Mouse (Mus musculus): ENCODE results near the gene Sec24c. TPM values are rescaled to one million over a fixed set of nuclear protein-coding genes. Genes with fewer than 3 reads are reported as not detected.

The Sec24c gene
- total RNA-seq, 2 experiments from 2014 or later, result 65.0 to 68.8 TPM

- no peak for DNase-seq
Measured at GRCm38 (mm10) chr14:20659687-20660086, 14.4 kb upstream of the Sec24c start.

DNA sequence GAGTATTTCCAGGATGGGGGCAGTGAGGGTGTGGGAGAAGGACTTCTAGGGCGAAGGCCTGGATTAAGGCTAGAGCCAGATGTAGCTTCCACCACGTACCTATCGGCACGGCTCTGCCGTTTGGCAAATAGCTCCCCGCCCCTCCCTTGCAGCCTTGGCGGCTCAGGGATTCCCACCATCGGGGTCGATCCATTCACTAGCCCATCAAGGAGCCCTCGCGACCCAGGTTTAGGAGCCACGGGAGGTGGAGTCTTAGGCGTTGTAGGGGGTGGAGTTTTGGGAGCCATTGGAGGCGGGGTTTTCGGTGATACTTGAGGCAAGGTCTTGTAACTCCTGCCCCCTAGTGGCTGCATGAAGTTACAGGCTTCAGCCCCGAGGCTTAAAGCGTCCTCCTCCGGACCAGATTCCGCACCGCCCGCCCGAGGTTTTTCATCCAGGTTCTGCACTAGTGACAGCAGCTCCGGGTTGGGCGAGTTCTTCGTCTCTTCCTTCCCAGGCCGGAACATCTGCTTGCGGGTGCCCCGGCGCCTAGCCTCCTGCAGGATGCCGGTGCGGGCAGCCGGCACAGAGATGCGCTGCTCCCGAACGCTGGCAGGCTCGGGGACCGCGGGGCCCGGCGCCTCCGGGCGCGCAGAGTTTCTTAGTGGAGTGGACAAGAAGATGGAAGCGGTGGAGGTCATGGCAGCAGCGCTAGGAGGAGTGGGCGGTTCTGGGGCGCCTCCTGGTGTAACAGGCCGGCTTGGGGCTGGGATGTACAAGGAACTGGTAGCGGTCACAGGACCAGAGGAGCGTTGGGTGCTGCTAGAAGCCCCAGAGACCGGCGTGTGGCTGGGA, 13.1 kb upstream of the Sec24c start:
- peak; percentile 90 for DNase-seq

- no peak for DNase-seq
Measured at GRCm38 (mm10) chr14:20661661-20662331, 12.3 kb upstream of the Sec24c start.

GRCm38 (mm10) chr14:20662740-20663139, 11.4 kb upstream of the Sec24c start:
- no peak for DNase-seq

DNA sequence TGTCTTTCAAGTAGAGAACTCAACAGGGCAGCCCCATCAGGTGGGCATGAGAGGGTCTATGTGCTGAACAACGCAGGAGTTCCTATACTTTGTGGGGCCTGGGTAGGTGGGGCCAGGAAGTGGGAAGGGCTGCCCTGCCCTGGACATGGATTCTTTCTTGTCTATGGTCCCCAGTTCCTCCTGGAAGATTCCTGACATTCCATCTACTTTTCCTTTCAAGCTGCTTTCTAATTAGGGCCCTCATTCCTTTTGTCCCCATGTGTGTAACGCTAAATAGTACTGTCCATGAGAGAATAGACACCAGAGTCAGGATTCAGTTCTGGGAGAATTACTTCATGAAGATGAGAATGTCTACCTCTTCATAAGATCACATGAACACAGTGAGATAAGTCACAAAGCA, 10.5 kb upstream of the Sec24c start:
- DNase-seq, result no peak

- DNase-seq, result peak; percentile 73
Measured at GRCm38 (mm10) chr14:20664436-20664835, 9.7 kb upstream of the Sec24c start.

DNA sequence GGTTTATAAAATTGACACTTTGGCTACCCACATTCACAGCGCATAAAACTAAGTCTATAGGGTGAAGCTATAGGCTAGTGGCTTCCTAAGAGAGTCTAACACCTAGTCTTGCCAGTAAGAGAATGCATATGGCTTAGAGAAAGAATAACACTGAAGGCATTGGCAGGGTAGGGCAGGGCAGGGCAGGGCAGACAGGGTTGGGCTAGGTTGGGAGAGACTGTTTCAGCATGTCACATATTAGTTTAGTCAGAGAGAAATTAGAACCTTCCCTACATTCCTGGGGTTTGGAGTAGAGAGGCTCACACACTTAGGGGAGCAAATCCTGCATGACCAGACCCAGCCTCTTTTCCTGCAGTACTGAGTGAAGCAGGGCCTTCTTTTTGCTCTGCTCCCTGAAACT, 6.6 kb upstream of the Sec24c start:
- DNase-seq, result no peak

DNA sequence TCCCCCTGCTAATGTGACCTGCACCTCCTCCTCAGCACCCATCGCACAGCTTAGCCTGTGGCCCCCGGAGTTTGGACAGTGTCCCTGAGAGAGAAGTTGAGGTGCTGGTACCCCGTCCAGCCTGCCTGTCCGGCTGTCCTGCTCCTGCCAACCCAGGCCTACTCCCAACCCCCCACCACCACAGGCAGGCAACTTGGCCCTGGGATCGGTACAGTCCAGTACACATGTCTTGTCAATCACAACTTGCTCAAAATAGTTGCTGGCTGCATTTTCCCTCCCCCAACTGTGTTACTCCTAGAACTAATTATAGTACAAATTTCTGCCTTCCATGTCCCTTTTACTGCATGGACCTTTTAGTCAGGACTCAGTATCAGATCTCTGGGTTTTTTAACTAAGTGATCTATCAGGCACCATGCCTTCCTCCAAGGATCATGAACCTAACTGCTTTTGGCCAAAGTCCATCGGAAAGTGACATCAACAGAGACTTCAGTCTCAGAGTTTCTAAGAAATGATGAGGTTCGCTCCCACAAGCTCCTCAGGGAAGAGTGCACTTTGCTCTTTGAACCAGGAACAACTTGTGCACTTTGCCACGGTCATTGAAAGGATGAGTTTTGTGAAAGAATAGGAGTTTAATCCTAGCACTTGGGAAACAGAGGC, 5.8 kb upstream of the Sec24c start, which contains the start of gene Synpo2l:
Gene Synpo2l, minus strand, starts transcription at position 201 of the 657 bp plus-strand sequence.
- peak; percentile 87 for DNase-seq

GRCm38 (mm10) chr14:20672990-20673389, 1.1 kb upstream of the Sec24c start:
- no peak for DNase-seq

GRCm38 (mm10) chr14:20673735-20674063, 409 bp upstream of the Sec24c start:
- DNase-seq, result no peak

DNA sequence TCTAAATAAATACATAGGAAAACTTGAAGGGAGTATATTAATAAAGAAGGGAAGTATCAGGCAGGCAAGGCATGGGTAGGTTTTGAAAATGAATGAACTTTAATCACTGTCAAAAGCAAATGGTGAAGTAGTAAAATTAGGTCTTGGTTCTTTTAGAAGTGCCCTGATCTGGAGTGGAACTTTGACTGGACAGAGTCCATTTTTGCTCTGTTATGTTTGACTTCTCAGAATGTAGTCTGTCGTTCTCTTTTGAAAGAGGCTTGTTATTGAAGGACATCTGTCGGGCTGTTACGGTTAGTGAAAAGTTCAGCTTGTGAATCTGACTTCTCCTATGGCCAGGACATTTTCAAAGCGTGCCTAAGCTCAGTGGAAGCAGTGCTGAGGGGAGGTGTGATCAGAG, 3.8 kb downstream of the Sec24c start:
- DNase-seq, result no peak

DNA sequence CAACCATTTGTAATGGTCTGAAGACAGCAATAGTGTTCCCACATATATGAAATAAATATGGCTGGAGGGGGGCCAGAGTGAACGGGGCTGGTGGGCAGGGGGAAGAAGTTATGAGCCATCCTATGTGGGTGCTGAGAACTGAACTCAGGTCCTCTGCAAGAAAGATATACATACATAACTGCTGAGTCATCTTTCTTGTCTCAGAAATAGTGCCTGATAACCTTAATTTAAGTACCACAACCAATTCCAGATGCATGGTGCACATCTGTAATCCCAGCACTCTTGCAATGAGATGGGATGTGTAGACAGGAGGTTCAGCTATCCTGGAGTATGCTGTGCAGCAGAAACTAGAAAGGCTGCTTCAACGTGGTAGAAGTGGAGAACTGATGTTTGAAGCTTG, 7.6 kb downstream of the Sec24c start:
- DNase-seq, result no peak

DNA sequence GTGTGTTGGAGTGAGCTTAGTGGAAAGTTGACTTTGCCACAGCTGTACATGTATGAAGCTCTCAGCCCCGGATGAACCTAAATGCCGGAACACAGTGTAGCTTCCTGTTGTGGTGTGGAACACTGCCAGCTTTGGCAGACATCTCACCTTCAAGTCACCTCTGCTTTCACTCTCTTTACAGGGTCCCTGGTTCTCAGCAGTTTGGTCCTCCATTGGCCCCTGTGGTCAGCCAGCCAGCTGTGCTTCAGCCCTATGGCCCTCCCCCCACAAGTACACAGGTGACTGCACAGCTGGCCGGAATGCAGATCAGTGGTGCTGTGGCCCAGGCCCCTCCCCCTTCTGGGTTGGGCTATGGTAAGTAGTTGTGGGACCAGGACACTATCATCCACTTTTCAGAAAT, 8.4 kb downstream of the Sec24c start:
- no peak for DNase-seq

GRCm38 (mm10) chr14:20686576-20686975, 12.5 kb downstream of the Sec24c start:
- DNase-seq, result no peak

- no peak for DNase-seq
Measured at GRCm38 (mm10) chr14:20689009-20689408, 14.9 kb downstream of the Sec24c start.

- no peak for DNase-seq
Measured at GRCm38 (mm10) chr14:20691772-20692171, 17.7 kb downstream of the Sec24c start.

DNA sequence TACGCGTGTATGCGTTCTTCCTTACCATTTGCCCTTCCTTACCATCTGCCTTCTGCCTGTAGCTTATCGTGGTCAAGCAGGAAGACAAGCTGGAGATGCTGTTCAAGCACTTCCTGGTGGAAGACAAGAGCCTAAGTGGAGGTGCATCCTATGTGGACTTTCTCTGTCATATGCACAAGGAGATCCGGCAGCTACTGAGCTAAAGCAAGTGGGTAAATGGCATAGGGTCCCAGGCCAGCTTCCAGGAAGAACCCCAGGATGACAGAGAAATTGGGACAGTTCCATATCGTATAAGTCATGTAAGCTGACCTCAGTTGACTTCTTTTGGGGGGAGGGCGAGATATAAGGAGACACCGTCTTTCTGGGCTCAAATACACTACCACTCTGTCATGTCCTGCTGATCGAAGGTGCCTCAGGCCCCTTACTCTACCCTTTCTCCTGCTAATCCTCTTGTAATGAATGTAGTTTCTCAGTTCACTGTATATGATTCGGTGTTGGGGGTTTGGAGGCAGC, 19.5 kb downstream of the Sec24c start:
- DNase-seq, result no peak

DNA sequence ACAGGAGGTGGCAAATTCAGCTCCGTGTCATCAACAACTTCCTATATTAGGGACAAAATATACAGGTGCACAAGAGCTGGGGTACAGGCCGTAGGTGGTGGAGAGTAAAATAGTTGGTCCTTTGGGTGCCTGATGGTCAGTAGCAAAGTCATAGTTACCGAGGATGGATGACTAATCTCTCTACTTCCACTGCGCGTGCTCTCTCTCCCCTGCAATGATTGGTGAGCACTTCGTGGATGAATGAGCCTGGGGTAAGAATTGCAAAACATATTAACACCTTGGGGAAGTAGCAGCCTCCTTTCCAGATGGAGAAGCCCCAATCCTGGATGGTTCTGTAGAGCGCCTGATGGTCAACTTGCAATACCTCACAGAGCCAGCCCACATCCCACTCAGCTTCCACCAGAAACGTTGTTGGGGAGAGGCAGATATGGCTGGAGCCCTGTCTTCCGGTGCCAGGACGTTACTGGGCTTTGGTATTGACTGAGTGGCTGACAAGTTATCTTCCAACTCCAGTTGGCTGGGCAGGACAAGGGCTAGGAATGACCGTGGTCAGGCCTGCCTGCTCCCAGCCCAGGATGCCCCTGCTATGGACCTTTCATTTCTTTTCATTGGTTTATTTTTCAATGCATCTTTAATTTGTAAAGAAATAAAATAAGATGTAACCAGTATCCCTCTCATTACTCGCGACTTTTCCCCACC, 20.2 kb downstream of the Sec24c start:
- no peak for DNase-seq

GRCm38 (mm10) chr14:20694884-20695760, 21.0 kb downstream of the Sec24c start, which contains the start of gene Fut11:
TSS of gene Fut11 (plus strand) at chr14:20694968.
- DNase-seq, result peak; percentile 85

DNA sequence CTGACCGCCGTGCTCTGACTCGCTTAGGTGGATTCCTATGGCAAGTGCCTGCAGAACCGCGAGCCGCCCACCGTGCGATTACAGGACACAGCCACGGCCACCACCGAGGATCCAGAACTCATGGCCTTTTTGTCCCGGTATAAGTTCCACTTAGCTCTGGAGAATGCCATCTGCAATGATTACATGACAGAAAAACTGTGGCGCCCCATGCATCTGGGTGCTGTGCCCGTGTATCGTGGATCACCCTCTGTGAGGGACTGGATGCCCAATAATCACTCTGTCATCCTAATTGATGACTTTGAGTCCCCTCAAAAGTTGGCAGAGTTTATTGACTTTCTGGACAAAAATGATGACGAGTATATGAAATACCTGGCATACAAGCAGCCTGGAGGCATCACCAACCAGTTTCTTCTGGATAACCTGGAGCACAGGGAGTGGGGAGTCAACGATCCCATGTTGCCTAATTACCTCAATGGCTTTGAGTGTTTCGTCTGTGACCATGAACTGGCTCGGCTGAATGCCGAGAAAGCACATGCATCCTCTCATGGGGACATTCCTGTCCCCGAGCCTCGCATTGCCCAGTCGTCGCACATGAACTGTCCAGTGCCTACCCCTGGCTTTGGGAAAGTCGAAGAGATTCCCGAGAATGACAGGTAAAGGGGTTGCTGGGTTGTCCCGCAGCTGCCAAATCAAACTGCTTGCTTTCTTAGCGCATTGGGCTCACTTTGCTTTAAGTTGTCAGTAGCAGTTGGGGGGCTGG, 21.8 kb downstream of the Sec24c start:
- DNase-seq, result no peak

All from gastrocnemius, postnatal 25 days (tissue).